Mouse (Mus musculus): ENCODE measurements around the gene Tm7sf3.

Gene Tm7sf3

GRCm38 (mm10) chr6:146642276-146643183 lies at the start of gene Tm7sf3, which contains the start of gene Med21:
Tm7sf3 (minus strand) TSS chr6:146642824.
Med21 (plus strand) TSS chr6:146642547.
- DNase-seq (ENCODE audit: low read depth, low spot score) = peak; percentile 97

- no peak for DNase-seq (ENCODE audit: low read depth, low spot score)
Observed at GRCm38 (mm10) chr6:146688861-146689260, 46.2 kb upstream of the Tm7sf3 start.

- no peak for DNase-seq (ENCODE audit: low read depth, low spot score)
Observed at GRCm38 (mm10) chr6:146688010-146688409, 45.4 kb upstream of the Tm7sf3 start.

- no peak for DNase-seq (ENCODE audit: low read depth, low spot score)
Observed at GRCm38 (mm10) chr6:146686463-146687196, 44.0 kb upstream of the Tm7sf3 start.

- no peak for DNase-seq (ENCODE audit: low read depth, low spot score)
Observed at GRCm38 (mm10) chr6:146685781-146686308, 43.2 kb upstream of the Tm7sf3 start.

- no peak for DNase-seq (ENCODE audit: low read depth, low spot score)
Observed at GRCm38 (mm10) chr6:146683881-146684280, 41.3 kb upstream of the Tm7sf3 start.

GRCm38 (mm10) chr6:146678136-146679070 lies 35.8 kb upstream of the Tm7sf3 start:
- DNase-seq (ENCODE audit: low read depth, low spot score) = no peak

GRCm38 (mm10) chr6:146676904-146677303 lies 34.3 kb upstream of the Tm7sf3 start:
- no peak for DNase-seq (ENCODE audit: low read depth, low spot score)

- DNase-seq (ENCODE audit: low read depth, low spot score) = no peak
Observed at GRCm38 (mm10) chr6:146674881-146675536, 32.4 kb upstream of the Tm7sf3 start.

GRCm38 (mm10) chr6:146674420-146674819 lies 31.8 kb upstream of the Tm7sf3 start:
- no peak for DNase-seq (ENCODE audit: low read depth, low spot score)

- no peak for DNase-seq (ENCODE audit: low read depth, low spot score)
Observed at GRCm38 (mm10) chr6:146673696-146674095, 31.1 kb upstream of the Tm7sf3 start.

GRCm38 (mm10) chr6:146672106-146672505 lies 29.5 kb upstream of the Tm7sf3 start:
- DNase-seq (ENCODE audit: low read depth, low spot score) = no peak

- no peak for DNase-seq (ENCODE audit: low read depth, low spot score)
Observed at GRCm38 (mm10) chr6:146670956-146671855, 28.6 kb upstream of the Tm7sf3 start.

GRCm38 (mm10) chr6:146668606-146669005 lies 26.0 kb upstream of the Tm7sf3 start:
- no peak for DNase-seq (ENCODE audit: low read depth, low spot score)

GRCm38 (mm10) chr6:146666811-146667210 lies 24.2 kb upstream of the Tm7sf3 start:
- DNase-seq (ENCODE audit: low read depth, low spot score) = no peak

GRCm38 (mm10) chr6:146665408-146665807 lies 22.8 kb upstream of the Tm7sf3 start:
- no peak for DNase-seq (ENCODE audit: low read depth, low spot score)

- no peak for DNase-seq (ENCODE audit: low read depth, low spot score)
Observed at GRCm38 (mm10) chr6:146664917-146665316, 22.3 kb upstream of the Tm7sf3 start.

- no peak for DNase-seq (ENCODE audit: low read depth, low spot score)
Observed at GRCm38 (mm10) chr6:146664116-146664515, 21.5 kb upstream of the Tm7sf3 start.

GRCm38 (mm10) chr6:146662679-146663078 lies 20.1 kb upstream of the Tm7sf3 start:
- DNase-seq (ENCODE audit: low read depth, low spot score) = peak; percentile 5

- no peak for DNase-seq (ENCODE audit: low read depth, low spot score)
Observed at GRCm38 (mm10) chr6:146661655-146662054, 19.0 kb upstream of the Tm7sf3 start.

Measured in embryo, embryonic 11.5 days (tissue).